Mouse (Mus musculus): Measurements from ENCODE around the gene Arsk.

Gene Arsk

DNA sequence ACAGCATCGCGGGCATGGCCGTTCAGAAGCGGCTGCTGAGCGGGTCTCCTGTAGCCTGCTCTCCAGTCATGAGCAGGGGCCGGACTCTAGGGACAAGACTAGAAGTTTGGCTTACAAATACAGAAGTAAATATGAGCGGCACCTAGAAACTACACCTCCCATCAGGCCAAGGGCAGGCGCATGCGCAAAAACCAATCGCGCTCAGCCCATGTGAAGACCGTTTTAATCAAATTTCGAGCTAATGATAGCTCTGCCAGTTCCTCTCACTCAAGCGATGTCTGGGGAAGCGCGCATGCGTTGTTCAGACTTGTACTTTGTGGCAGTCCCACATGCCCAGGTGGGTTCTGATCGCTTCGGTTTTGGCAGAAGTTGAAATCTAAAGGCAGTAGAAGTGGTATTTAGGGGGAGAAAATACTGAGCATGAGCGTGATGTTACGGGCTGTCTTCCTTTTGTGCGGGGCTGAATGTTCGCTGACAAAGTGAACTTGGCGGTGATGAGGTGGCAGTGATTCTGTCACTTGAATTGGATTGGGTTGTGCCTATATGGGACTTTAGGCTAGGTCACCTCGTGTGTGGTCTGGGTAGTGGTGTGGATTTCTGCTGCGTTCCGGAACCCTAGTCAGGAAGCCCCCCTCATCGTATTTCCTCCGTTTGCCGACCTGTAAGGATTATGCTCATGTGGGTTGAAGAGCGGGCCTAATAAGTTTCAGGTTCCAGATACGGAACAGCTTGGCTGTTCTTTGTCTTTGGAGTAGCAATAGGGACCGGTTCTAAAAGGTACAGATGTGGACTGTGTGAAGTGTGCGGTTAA is at the start of gene Arsk, which contains the start of gene Ttc37:
TSS of gene Arsk (minus strand) at position 168 of the 811 bp plus-strand sequence.
TSS of gene Ttc37 (plus strand) at position 242 of the 811 bp plus-strand sequence.
- in situ Hi-C loops (cut with MseI, MboI), result no loop called here

DNA sequence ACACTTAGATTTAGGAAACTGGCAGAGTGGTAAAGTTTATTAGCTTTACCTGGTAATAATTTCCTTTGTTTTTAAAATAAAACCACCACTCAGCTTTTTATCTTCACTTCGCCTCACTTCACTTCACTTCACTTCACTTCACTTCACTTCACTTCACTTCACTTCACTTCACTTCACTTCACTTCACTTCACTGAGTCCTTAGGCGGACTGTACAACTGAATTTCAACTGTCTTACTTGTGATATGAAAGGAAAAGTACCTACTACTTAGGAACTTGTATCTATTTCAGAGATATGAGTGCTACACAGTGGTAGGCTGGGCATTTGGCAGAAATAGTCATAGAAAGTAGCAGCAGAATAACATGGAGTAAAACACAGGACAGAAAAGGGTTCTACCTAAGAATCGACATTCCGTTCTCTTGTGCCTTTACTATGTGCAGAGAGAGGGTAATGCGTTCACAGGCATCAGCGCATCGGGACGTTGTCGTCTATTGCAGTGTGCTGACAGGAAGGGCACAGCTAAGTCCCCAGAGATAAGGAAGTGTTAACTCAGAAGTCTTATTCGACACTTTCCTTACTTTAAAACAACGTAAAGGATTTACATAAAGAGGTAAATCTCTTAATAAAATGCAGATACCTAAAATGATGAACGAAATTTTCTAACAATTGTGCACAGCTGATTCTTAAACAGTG is 42.8 kb upstream of the Arsk start:
- in situ Hi-C loops (cut with MseI, MboI), result no loop called here

DNA sequence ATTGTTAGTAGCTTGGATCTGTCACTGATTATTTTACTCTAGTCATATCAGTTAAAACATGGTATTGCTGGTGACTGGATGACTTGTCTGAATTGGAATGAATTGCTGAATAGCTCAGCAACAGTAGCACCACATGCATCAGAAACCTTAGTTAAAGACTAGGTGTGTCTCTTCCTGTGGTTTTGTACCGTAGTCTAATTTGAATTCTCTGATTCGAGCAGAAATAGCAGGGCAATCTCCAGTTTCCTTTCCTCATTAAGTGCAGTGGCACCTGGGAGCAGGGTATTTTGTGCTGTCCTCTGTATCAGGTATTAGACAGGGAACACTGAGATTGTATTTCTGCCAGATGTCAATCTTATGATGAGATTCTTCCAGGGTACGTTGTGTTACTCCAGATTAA is 40.4 kb upstream of the Arsk start:
- in situ Hi-C loops (cut with MseI, MboI), result no loop called here

- in situ Hi-C loops (cut with MseI, MboI), result no loop called here
Observed at GRCm38 (mm10) chr13:76132415-76132814, 34.0 kb upstream of the Arsk start.

GRCm38 (mm10) chr13:76128799-76129198 is 30.3 kb upstream of the Arsk start:
- in situ Hi-C loops (cut with MseI, MboI), result no loop called here

GRCm38 (mm10) chr13:76109069-76109824 is 10.8 kb upstream of the Arsk start:
- in situ Hi-C loops (cut with MseI, MboI), result no loop called here

DNA sequence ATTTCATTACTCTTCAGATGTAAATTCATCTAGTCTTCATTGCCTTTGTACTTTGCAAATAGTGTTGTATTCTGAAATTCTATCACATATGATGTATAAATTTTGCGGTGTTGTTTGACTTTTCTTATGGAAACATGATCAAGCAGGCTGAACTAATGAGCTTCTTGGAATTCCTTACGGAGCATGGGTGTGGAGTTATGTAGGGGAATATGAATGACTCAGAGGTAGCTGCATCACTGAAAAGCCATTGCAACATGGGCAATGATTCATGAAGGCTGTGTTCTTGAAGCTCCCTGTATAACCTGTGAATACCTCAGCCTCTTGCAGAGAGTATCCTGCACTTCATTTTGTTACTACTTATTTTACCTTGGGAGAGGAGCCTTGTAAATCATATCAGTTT is 3.5 kb upstream of the Arsk start:
- in situ Hi-C loops (cut with MseI, MboI), result no loop called here

GRCm38 (mm10) chr13:76098116-76098492 is 356 bp downstream of the Arsk start:
- in situ Hi-C loops (cut with MseI, MboI), result no loop called here

- in situ Hi-C loops (cut with MseI, MboI), result no loop called here
Observed at GRCm38 (mm10) chr13:76074323-76074722, 24.1 kb downstream of the Arsk start.

GRCm38 (mm10) chr13:76064363-76064945 is 34.0 kb downstream of the Arsk start:
- in situ Hi-C loops (cut with MseI, MboI), result no loop called here

DNA sequence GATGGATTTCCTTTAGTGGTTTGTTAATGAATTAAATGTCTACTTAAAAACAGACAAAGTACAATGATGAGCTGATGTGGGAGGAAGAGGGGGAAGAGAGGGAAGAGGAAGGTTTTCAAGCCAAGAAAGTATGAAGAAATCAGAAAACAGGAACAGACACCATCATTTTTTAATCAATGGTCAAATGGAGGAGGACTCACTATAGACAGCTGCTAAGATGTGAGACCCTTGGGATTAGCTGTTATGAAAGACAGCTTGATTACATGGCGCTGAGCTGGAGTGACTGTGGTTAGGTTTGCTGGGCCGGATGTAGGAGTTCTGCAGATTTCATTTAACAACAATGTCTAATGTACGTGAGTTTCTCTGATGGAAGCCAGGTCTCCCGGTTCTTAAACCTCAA is 34.9 kb downstream of the Arsk start:
- in situ Hi-C loops (cut with MseI, MboI), result no loop called here

DNA sequence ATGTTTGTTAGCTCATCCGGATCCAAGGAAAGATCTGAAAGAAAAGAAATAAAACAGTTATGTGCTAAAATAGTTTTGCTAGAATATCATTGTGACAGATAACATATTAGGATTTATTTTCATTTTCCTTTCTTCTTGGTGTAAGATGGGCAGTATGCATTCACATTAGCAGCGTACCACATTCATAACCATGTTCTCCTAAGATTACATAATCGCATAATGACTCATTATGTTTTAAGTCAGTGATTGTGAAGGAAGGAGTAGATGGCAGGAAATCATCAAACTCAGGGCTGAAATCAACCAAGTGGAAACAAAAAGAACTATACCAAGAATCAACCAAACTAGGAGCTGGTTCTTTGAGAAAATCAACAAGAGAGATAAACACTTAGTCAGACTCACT is 35.9 kb downstream of the Arsk start:
- in situ Hi-C loops (cut with MseI, MboI), result no loop called here

DNA sequence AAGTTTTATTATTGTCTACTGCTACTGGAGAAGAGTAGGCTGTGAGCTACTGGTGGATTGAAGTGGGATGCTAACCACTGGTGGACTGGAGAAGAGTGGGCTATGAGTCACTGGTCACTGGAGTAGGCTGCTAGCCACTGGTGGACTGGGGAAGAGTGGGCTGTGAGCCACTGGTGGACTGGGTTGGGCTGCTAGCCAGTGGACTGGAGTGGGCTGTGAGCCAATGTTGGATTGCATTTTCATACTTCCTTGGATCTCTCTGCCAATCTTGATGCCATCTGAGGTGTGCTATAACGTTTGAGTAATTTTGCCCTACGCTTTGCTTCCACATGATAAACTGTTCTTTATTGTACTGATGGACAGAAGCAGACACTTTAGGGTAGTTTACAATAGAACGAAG is 36.3 kb downstream of the Arsk start:
- in situ Hi-C loops (cut with MseI, MboI), result no loop called here

DNA sequence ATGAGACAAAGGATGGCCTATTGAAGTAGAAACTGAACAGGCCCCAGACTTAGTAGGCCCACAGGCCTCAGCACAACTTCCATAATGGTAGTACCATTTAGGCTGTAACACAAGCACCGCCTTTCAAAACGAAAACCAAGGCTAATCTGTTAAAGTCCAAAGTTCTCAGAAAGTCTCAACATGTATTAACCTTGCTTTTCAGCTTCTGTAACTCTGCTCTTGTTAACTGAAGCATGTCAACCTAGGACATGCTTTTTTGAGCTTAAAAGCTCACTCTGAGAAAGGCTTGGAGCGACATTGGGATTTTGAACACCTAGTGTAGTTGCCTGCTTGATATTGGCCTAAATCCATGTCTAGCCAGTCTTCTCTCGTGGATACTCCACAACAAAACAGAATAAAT is 38.9 kb downstream of the Arsk start:
- in situ Hi-C loops (cut with MseI, MboI), result no loop called here

- in situ Hi-C loops (cut with MseI, MboI), result no loop called here
Observed at GRCm38 (mm10) chr13:76057267-76058069, 41.0 kb downstream of the Arsk start.

DNA sequence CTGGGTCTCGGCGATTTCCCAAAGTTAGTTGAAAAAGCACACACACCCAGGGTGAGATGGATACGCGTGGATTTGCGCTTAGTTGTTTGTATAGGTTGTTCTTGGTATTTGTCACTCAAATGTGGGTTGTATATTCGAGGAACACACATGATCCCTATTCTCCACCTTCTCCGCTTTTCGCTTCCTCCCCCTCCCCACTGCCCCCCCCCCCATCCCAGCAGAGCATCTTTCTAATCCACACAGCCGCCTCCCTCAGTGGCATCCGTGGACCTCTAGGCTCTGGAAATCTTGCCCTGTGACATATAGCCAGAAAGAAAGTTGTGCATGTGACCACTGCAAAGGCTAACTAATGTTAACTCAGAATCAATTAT is 41.6 kb downstream of the Arsk start, which contains the start of gene Gpr150:
TSS of gene Gpr150 (minus strand) at position 101 of the 371 bp plus-strand sequence.
- in situ Hi-C loops (cut with MseI, MboI), result no loop called here

GRCm38 (mm10) chr13:76056261-76056724 is 42.2 kb downstream of the Arsk start:
- in situ Hi-C loops (cut with MseI, MboI), result no loop called here

DNA sequence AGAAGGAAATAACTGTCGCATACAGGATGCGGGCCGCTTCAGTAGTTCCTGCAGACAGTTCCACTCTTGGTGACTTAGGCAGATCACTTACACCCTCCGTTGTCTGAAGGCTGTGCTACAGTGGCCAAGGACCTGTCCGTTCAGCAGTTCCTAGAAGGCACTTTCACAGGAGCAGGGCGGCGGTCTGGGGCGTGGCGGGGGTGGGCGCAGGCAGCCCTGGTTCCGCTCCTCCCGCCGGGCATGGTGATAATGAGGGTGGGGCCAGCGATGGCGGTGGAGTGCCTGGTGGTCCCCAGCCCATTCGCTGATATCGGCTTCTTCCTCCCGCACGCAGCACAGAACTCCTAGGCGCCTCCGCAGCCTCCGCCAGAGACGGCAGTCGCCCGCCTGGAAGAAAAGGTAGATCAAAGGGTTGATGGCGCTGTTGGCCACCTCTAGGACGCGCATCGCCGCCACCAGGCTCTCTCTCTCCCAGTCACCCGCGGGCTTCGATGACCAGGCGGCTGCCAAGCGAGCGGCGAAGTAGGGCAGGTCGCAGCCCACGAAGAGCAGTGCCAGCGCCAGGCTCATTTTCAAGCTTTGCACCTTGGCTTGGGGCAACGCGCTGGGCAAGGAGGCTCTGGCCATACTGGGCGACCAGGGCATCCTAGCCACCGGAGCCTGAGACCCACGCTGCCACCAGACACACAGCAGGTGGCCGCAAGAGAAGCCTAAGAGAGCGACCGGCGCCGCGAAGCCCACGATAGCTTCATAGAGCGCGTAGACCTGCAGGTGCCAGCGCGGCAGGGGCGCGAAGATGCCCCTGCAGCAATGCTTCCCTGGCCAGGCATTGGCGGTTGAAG is 42.8 kb downstream of the Arsk start:
- in situ Hi-C loops (cut with MseI, MboI), result no loop called here

- in situ Hi-C loops (cut with MseI, MboI), result no loop called here
Observed at GRCm38 (mm10) chr13:76044971-76045370, 53.5 kb downstream of the Arsk start.

DNA sequence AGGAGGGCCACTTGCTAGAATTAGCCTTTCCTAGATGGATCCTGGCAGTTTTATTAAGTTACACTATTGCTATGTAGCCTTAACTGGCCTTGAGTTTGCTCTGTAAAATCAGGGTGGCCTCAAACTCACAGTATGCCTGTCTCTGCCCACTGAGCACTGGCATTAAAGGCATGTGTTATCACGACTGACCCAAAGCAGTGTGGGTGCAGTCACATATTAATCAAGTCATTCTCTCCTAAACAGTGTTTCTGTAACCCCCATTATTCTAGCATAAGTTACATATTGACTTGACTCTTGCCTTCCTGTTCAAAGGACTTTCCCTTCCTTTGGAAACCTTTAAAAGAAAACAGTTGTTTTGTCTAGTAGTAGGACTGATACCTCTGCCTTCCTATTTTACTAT is 56.0 kb downstream of the Arsk start:
- in situ Hi-C loops (cut with MseI, MboI), result no loop called here
